Mouse (Mus musculus) ES-CJ7 (cell line): ENCODE measurements around the gene Grb7.
A peak's percentile ranks its signal among the peaks of the same experiment; 100 is the strongest.

Experiments used
- DNase-seq: peaks from one replicate; pipeline ENCODE4 v3.0.0; 2011; ENCODE audit warnings: low read depth, low spot score

Grb7 gene

DNA sequence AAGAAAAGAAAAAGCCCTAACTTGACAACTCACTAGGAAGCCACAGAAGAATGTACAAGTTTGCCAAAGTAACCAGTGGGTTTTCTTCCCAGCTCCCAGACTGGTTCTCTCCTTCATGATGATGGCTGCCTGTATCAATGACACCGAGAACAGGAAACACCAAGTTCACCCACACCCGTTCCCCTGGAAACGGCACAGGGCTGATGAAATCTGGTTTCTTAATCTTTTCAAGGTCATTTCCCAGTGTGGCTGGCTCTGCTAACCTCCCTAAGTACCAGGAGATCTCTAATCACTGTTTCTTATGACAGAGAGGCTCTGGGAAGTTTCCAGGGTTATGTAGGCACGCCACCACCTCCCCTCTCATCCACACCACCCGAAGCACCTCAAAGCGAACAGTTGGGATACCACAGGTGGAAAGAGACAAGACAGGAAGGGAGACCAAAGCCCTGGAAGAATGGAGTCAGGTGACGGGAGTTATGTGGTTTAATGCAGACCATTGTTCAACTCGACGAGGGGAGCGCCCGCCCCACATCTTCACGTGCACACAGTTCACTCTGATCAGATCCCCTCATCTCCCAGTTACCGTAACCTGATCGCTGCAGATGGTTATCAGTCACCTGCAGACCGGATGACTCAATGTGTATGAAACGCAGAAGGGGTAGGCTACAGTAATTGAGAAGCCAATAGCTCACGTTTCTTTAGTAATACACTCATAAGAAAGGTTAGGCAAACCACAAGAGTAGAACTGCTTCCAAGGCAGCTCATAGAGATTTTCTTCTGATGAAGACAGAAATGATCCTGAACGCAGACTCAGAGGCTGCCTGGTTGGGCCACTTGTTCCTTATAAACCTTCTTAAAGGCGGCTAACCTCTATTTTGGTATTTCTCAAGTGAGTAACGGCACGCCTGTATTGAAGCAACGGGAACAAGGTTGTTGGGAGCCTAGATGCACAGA lies 23.8 kb downstream of the Grb7 start:
- no peak for DNase-seq

DNA sequence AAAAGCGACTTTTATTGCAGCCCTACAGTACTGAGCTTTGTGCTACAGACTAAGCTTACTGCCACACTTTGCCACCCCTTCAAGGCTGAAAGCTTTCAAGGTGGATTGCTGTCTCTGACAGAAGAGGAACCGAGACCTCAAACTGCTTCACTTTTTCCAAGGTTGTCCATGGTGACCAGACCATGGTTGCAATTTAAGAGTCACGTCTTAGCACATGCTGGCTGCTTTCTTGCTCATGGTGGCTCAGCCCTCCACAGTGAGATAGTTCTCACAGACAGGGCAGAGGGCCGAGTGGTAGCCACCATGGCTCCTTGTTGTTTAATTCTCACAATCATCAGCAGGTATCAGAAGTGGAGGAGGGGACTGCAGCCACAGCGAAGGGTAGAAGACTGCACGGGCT lies 24.6 kb downstream of the Grb7 start:
- DNase-seq, result no peak

DNA sequence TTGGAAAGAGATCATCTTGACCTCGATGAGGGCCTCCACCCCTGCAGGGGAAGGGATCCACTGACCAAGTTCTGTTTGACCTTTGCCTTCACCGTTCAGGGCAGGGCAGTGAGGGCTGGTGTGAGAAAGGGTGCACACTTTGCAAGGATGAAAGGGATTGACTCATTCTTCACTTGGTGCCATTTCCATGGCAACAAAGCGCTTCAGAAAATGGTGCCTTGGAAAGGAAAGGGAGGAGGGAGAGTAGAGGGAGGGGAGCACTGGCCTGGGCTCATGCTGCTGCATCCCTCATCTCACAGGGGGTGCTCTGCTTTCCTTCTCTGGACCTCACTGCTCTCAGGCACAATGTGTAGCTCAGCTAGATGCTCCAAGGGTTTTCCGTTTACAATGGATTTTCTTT lies 26.5 kb downstream of the Grb7 start:
- peak; percentile 55 for DNase-seq

DNA sequence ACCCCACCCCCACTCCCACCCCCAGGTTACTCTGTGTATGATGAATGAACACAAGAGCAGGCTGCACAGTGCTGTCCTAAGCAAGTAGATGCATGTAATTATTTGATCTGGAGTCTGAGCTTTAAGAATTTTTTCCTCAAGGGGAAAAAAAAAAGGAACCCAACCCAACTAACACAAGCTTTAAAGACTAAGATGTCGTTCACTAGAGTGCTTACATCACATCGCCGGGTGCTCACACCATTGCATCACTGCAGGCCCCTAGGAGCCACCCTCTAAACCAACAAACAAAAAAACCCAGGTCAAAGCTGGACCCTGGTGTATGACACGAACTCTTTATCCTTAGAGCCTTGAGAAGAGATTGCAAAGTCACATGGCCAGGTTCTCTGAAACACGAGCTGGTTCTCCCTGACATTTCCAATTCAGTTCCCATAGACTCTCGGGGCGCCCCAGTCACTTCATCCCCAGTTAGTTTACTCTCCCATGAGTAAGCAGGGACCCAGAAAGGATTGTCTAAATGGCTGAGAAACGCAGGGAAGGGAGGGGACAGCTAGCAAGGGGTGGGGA lies 27.8 kb downstream of the Grb7 start:
- DNase-seq, result no peak

DNA sequence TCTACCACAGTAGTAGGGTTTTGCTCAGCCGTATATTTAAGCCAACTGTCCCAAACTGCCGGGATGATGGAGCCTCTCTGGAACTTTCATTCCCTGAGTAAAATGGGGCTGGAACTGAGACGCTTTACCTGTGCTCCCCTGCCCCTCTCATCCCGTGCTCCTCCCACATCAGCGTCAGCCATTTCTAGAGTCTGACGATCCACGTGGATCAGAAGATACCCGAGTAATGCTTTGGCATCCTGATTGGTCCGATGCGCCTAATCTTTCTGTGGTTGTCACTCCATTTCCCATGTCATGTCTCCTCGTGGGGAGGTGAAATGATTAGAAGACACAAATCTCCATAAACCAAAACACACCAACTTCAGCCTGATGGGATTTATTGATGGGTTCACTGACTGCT lies 28.8 kb downstream of the Grb7 start:
- DNase-seq, result no peak

DNA sequence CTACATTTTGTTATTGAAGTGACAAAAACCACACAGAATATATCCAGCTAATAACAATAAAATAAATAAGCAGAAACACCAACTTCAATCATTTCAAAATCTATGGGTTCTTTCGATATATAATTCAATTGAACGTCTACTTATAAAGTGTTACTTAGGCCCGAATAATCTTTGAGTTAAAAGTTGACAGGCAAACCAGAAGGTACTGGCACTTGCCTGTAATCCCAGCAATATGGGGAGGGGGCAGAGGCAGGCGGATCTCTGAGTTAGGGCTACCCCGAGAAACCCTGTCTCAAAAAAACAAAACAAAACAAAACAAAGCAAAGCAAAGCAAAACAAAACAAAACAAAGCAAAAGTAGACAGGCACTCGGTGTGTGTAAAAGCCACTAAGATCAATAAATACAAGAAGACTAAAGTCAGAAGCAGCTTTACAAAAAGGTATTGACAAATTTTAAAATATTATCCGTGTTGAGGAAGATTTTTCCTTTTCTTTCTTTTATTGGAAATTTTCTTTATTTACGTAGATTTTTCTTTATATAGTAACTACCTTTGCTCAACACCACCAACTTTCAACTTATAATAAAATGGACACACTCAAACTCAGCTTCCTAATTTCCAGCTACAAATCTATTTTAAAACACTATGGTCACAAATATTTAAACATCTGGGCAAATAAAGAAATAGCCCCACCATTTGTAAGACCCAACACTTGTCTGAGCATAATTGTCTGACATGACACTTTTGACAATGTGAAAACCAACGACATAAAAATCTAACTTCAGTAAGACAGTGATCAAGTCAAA lies 29.6 kb downstream of the Grb7 start:
- no peak for DNase-seq

DNA sequence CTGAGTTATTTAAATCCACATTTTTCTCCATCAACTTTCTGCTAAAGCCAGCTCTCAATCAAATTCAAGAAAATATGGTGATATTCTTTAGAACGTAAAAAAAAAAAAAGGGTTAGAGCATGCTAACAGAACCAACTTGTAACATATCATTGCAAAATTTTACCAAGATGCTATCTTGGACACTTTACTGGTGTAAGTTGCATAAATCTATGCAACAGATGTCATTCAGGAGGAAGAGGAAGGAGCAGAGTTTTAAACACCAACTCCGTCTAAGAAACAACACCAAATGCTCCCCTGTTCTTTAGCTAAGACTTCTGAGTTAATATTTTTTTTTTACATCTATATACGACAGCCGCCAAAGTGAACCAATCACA lies 30.2 kb downstream of the Grb7 start:
- DNase-seq, result no peak

DNA sequence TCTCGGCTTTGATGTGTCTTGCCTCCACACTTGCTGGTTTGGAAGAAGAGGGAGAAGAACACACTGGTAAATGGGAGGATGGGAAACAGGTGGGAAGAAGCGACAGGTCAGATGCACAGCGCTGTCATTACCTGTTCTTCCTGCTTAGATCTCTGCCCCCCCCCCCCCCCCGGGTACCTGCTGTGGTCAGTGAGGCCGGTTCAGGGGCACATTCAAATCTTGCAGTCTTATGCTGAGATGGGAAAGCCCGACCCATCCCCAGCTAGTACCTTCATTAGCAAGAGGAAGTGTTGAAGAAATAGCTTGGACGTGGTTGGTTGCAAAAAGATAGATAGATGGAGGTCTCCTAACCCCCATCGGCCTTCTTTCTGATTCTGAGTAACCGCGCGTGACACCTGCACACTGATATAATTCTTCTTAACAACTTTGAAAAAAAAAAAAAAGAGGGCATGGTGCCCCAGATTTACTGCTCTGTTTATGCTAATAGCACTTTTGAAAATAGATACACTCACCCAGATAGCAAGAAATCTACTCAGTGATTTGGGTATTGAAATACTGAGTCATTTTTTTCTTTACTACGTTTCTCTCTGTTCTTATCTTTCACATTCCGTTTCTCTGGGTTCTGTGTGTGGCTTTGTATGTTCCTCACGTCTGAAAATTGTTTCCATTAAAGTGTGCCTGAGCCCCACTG lies 31.0 kb downstream of the Grb7 start:
- DNase-seq, result no peak

DNA sequence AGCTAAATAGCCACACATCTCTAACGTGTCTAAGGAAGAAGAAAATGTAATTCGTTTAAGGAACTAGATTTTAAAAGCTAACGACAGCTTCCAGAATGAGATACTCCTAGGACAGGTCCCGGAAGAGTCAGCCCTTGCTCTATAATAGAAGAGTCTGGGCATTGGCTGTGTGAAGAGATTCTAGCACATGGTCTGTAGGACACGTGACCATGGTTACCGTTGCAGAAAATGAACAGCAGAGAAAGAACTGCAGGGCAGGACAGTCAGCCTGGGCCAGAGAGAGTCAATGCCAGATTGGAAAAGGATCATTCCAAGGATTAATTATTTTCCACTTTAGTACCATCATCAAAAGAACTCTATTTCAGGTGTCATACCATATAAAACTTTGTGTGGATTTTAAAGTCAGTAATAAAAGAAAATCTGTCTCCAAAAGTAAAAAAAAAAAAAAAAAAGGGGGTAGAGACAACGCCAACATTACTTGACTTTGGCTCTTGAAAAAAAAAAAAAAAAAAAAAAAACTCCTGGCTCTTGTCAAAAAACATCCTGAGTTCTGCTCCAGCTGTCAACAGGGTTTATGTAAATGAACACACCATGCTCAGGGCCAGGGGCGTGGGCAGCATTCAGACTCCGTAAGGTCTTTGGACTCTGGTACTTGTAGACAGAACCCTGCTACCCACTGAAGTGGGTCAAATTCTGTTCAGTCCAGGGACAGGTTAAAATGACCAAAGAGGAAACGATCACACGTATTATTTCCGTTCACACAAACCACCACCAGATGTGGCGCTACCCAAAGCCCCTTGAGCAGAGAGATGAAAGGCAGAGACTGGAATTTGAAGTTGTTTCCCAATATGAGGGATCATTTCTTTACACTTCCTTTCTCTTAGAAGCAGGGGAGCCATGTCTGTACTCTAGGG lies 33.1 kb downstream of the Grb7 start:
- DNase-seq, result no peak

DNA sequence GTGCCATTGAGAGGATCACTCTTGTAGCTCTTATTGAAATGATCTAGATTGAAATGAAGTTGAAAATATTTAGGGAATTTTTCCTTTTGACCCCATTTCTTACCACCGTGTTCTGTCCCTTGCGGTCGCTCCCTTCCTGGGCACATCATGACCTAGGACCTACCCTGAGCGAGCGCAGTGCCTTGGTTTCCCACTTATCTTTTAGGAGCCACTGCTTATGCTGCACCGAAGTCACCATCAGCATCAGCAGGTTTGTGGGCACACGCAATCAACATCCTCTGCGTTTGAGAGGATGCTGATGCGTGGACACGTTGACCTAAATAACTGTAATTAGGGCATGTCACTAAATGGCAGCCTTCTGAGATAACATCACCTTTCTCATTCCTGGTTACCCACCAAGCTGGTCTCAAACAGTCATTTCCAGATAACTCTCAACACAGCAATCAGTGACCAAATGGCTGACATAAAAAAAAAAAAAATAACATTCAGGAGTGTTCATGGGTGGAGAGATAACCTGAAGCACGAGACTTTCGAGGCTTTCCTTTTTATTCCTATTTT lies 33.8 kb downstream of the Grb7 start:
- DNase-seq, result no peak

DNA sequence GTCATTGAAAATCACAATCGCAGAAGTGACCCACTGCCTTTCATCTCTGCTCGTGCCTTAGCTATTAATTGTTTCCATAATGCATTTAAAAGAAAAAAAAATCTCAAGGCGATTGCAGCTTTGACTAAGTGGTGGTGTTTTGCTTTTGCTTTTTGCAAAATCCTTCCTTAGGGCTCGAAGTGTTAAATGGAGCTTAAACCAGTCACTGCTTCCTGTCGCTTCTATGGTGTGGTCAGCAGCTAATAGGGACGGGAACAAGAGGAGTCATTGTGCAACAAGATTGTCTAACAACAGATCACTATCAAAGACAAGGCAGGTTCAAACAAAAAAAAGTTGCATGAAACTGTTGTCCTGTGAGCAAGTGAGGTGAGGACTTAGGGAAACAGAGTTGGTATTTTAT lies 35.0 kb downstream of the Grb7 start:
- no peak for DNase-seq

DNA sequence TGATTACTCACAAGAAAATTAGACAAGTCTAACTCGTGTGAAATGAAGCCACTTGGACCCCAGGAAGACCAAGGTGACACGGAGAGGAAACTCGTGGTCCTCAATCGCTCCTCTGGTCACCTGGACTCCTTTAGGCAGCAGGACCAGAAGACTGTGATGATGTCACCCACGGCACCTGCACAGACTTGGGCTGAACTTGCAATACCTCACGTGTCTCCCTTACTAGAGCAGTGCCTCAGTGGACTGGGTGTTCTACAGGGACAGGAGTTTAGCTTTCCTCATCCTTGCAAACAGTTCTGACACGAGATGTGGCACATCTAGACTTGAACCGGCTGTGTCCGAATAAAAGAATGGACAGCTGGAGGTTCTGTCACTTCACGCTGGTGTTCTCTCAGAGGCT lies 35.9 kb downstream of the Grb7 start:
- no peak for DNase-seq

DNA sequence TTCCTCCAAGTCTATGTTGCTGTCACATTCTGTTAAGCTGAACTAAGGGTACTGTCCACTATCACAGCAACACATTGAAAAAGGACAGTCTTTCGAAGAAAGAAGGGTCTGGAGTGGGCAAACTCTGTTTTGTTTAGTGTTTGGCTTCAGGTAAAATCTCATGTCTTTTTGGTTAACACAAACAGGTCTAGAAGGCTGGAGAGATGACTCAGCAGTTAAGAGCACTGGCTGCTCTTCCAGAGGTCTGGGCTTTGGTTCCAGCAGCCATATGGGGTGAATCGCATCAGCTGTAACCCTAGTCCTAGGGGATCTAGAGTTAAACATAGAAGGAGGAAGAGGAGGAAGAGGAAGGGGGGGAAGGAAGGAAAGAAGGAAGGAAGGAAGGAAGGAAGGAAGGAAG lies 39.6 kb downstream of the Grb7 start:
- no peak for DNase-seq

DNA sequence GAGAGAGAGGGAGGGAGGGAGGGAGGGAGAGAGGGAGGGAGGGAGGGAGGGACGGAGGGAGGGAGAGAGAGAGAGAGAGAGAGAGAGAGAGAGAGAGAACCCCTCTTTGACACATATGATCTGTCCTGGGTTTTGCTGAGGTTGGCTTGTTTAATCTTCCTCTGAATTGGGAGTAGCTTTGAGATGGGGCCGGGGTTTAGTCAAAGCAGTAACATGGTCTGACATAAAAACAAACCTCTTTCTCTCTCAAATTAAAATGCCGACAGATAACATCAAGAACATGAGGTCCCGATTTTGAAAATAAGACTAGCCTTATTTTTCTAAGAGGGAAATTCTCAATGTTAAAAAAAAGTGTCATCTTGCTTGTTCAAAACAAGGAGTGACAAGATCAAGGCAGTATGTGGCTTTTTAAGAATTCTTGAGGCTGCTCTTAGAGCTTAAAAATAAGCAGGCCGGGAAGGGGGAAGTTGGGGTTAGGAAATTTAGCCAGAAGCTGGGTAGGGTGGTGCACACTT lies 41.4 kb downstream of the Grb7 start:
- DNase-seq, result no peak

DNA sequence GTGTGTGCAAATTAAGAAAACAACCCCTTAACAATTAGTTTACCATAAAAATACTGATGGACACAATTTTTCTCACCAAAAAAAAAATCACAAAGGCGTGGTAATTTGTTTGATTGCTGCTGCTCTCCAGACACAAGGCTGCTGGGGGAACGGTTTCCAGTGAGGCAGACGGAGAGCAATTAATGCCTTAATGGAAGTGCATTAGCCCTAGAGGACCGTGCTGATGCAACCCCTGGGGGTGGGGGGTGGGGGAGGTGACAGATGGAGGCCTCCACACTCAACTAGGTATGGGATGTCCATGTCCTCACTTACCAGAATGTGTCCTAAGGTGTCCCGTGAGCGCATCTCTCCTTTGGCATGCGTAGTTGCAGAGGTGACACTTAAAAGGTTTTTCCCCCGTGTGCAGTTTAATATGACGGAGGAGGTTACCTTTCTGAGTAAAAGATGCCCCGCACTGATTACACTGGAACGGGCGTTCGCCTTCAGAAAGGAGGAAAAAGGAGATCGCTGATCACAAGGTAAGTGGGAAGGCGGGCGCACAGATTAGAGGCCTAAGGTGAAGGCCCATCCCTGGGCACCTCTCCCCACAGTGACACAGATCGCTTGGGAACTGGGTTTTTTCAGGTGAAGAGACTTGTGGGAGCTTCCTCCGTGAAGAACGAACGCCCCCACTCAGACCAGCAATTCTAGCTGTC lies 42.5 kb downstream of the Grb7 start:
- no peak for DNase-seq

DNA sequence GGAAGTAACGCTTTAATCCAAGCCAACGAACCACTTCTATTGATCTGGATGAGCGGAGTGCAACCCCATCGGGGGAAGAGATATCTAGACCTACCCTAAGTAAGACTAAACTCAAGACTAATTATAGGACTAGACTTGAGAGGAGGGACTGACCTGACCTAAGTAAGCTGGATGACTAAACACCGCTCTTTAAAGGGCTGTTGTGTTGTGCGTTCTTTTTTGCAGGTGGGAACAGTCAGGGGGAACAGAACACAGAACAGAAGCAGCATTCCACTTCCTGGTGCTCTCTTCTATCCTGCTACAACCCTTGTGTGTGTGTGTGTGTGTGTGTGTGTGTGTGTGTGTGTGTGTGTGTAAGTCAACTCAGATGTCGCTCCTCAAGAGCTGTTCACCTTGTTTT lies 45.4 kb downstream of the Grb7 start:
- no peak for DNase-seq

DNA sequence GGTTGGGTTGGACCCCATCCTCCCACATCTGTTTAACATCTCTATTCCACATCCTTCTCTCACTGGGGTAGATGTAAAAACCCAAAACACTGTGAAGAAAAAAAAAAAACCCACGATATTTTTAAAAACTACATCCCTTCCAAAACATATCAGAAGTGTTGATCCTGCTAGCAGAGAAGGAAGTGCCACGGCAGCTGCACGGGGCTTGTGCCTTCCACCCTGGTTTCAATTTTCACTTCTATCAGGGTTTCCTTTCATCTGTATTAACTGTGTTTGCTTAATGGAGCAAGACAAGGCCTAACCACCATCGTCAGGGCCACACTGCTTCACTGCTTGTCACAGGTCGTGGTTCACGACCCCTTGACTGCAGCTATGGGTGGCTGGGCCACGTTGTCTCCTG lies 46.8 kb downstream of the Grb7 start:
- no peak for DNase-seq

DNA sequence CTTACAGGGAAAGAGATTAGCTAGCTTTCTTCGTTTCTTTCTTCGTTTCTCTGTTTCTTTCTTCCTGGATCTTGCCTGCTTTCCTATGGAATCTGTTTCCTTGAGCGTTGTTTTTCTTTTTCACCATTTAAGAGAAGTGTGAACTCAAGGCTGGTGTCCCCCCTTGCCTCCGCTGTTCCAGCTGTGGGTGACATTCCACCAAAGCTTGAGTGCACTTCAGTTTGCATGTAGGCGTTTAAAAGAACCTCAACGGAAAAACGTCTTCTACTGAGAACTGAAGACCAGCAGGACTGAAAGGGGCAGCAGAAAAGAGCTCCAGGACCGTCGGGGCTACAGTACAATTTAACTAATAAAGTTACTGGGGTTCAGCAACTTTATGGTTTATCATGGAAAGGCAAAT lies 47.2 kb downstream of the Grb7 start:
- no peak for DNase-seq

DNA sequence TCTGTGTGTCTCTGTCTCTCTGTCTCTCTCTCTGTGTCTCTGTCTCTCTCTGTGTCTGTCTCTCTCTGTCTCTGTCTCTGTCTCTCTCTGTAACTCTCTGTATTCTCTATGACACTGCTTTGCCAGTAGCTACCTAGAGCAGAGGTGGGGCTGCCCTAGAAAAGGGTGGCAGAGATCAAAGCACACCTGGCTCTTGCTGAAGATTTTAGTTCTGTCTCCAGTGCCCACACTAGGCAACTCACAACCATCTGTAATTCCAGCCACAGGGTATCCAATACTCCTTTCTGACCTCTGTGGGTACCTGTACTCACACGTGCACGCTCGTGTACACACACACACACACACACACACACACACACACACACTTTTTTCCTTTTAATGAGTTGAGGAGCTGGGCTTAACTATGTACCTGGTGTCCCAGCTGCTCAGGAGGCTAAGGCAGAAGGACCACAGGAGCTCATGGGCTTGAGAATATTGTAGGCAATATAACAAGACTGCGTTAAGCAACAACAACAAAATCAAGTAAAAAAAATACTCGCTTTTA lies 49.1 kb downstream of the Grb7 start:
- DNase-seq, result no peak
